Mouse (Mus musculus) left cerebral cortex, postnatal 14 days (tissue): ENCODE results near the gene Tmem135. TPM values are rescaled to one million over a fixed set of nuclear protein-coding genes. Genes with fewer than 3 reads are reported as not detected.
"Not testable (repeated sequence)": the region's sequence is repeated elsewhere in the genome, so short reads cannot be mapped to it uniquely, and the experiment has no call there.

Experiments used
- DNase-seq, 2 experiments: peaks; one replicate each; pipeline ENCODE4 v3.0.0; 2021 to 2022; ENCODE audit warnings: low spot score in 2 of 2, mixed read lengths in 1 of 2
- intact Hi-C: fragments of 180-260 bp; cut with DNase I; formaldehyde crosslinking; loops from one replicate; pipeline ENCODE4 v1.15.1; 2025
- total RNA-seq, 2 experiments: library from RNA; stranded (reverse); gene quantifications; 2 replicates each; pipeline ENCODE4 v1.2.3; 2021

Tmem135 gene
- total RNA-seq, 2 experiments from 2014 or later = 62.6 to 69.4 TPM

GRCm38 (mm10) chr7:89338350-89339141 lies 65.5 kb downstream of the Tmem135 start:
- DNase-seq = peak; percentile 90 to 91
- intact Hi-C loops = loop anchor here (5.0 to 10.0 kb wide), 2 partner anchors 69 to 164 kb away; no protein-coding TSS in a partner anchor

- DNase-seq = peak in 1 of 2 experiments; percentile 40
- intact Hi-C loops = loop anchor here (5.0 to 10.0 kb wide), 2 partner anchors 69 to 163 kb away; no protein-coding TSS in a partner anchor
Observed at GRCm38 (mm10) chr7:89337711-89338349, 66.2 kb downstream of the Tmem135 start.

- no peak for DNase-seq
- intact Hi-C loops = loop anchor here (5.0 to 10.0 kb wide), 2 partner anchors 71 to 162 kb away; no protein-coding TSS in a partner anchor
Observed at GRCm38 (mm10) chr7:89336434-89336833, 67.6 kb downstream of the Tmem135 start.

GRCm38 (mm10) chr7:89335316-89335715 lies 68.7 kb downstream of the Tmem135 start:
- intact Hi-C loops = loop anchor here (5.0 to 10.0 kb wide), 2 partner anchors 72 to 161 kb away; no protein-coding TSS in a partner anchor
- no peak for DNase-seq

GRCm38 (mm10) chr7:89329896-89330295 lies 74.1 kb downstream of the Tmem135 start:
- intact Hi-C loops = loop anchor here (10.0 kb wide), 1 partner anchor 155 kb away; no protein-coding TSS in a partner anchor

GRCm38 (mm10) chr7:89327731-89328130 lies 76.3 kb downstream of the Tmem135 start:
- intact Hi-C loops = no loop called here
- no peak for DNase-seq

More at GRCm38 (mm10) chr7:89329896-89330295, 74.1 kb downstream of the Tmem135 start:
- no peak for DNase-seq

- intact Hi-C loops = no loop called here
- DNase-seq = no peak
Observed at GRCm38 (mm10) chr7:89326761-89327160, 77.3 kb downstream of the Tmem135 start.

GRCm38 (mm10) chr7:89326202-89326601 lies 77.8 kb downstream of the Tmem135 start:
- intact Hi-C loops = no loop called here
- DNase-seq = no peak

- DNase-seq, intact Hi-C loops: not testable (repeated sequence)
Observed at GRCm38 (mm10) chr7:89322741-89323140, 81.3 kb downstream of the Tmem135 start.

- intact Hi-C loops = no loop called here
- DNase-seq = no peak
Observed at GRCm38 (mm10) chr7:89319351-89319750, 84.7 kb downstream of the Tmem135 start.

- DNase-seq, intact Hi-C loops: not testable (repeated sequence)
Observed at GRCm38 (mm10) chr7:89317088-89317487, 86.9 kb downstream of the Tmem135 start.

GRCm38 (mm10) chr7:89316112-89316511 lies 87.9 kb downstream of the Tmem135 start:
- intact Hi-C loops = no loop called here
- DNase-seq = no peak

- DNase-seq = no peak
- intact Hi-C loops = no loop called here
Observed at GRCm38 (mm10) chr7:89311555-89311954, 92.5 kb downstream of the Tmem135 start.

- no peak for DNase-seq
- intact Hi-C loops = no loop called here
Observed at GRCm38 (mm10) chr7:89308926-89309325, 95.1 kb downstream of the Tmem135 start.

GRCm38 (mm10) chr7:89308238-89308637 lies 95.8 kb downstream of the Tmem135 start:
- no peak for DNase-seq
- intact Hi-C loops = no loop called here

GRCm38 (mm10) chr7:89306831-89307230 lies 97.2 kb downstream of the Tmem135 start:
- intact Hi-C loops = no loop called here

GRCm38 (mm10) chr7:89304958-89305357 lies 99.1 kb downstream of the Tmem135 start:
- DNase-seq = no peak
- intact Hi-C loops = no loop called here

More at GRCm38 (mm10) chr7:89306831-89307230, 97.2 kb downstream of the Tmem135 start:
- DNase-seq = no peak

- intact Hi-C loops = no loop called here
- DNase-seq = no peak
Observed at GRCm38 (mm10) chr7:89303765-89304164, 100.3 kb downstream of the Tmem135 start.

- intact Hi-C loops = no loop called here
- DNase-seq = no peak
Observed at GRCm38 (mm10) chr7:89298911-89299458, 105.0 kb downstream of the Tmem135 start.

- DNase-seq = no peak
- intact Hi-C loops = no loop called here
Observed at GRCm38 (mm10) chr7:89296941-89297340, 107.1 kb downstream of the Tmem135 start.
